Mouse (Mus musculus): ENCODE measurements around the gene Pianp. TPM values are rescaled to one million over a fixed set of nuclear protein-coding genes. Genes with fewer than 3 reads are reported as not detected.

Gene Pianp
- polyA plus RNA-seq, 1 experiment from 2014 or later = 1.6 TPM

DNA sequence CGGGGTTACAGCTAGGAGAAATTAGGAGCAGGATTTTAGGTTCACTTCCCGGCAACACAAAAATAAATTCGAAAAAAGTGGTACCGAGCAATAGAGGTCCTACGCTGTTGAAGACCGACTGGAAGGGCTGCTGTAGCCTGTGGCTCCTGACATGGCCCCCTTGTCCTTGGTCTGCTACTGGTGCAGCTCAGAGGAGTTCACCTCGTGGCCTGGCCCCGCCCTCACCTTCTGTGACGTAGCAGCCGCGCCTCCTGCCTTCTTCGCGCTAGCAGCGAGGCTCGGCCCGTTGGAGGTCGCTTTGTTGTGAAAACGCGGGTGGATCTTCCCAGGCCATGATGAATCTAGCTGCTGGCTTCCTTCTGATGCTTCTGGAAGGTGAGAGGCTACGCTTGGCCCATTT is 53.2 kb downstream of the Pianp start, which contains the start of gene Acrbp:
TSS of gene Acrbp (plus strand) at position 12 of the 400 bp plus-strand sequence.
- no peak for ATAC-seq (ENCODE audit: low FRiP score)

DNA sequence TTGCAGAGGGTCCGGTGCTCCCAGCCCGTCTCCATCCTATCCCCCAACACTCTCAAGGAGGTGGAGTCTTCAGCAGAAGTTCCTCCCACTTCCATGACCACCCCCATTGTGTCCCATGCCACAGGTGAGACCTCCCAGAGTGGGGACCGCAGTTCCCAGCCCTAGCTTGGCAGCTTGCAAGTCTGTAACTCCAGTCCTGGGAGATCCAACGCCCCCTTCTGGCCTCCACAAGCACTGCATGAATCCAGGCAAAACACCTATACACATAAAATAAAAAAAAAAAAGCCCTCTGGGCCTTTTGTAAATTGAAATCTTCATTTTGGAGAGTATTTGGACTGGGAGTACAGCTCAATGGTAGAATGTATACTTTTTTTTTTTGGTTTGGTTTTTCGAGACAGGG is 54.7 kb downstream of the Pianp start:
- Histone ChIP-seq H3K4me3 (ENCODE audit: low read depth, low read length) (no peak overlapping the region), H3K9me3 (ENCODE audit: control insufficient read depth, low read length) (no peaks in the 10 kb centered on the region), H3K36me3 (ENCODE audit: control insufficient read depth, insufficient read depth, low read length) (peaks cover 18% of the 10 kb centered on the region; the same call in 1 of the 2 replicates), H3K4me1 (replicated peaks; ENCODE audit: control insufficient read depth, insufficient read depth, low read length) (no peaks in the 10 kb centered on the region), H3K27me3 (ENCODE audit: control insufficient read depth, insufficient read depth, low read length) (no peaks in the 10 kb centered on the region), H3K27ac (ENCODE audit: low read depth, low read length) (no peak overlapping the region), H3K9ac (ENCODE audit: low read depth, low read length) (no peak overlapping the region), H3K4me2 (replicated peaks; ENCODE audit: low read depth, low read length) (no peak overlapping the region)
- ATAC-seq (ENCODE audit: low FRiP score) (no peak), DNase-seq (ENCODE audit: low spot score) (peak; percentile 38)
- 74% methylated on average over 5 of the region's 5 CpGs for WGBS

More for the DNA sequence above, 53.2 kb downstream of the Pianp start, which contains the start of gene Acrbp:
- H3K4me2 ChIP-seq (replicated peaks; ENCODE audit: low read depth, low read length) = no peak within 1 kb of the TSS
- no peak for DNase-seq (ENCODE audit: low spot score)
- H3K4me3 ChIP-seq (ENCODE audit: low read depth, low read length) = no peak within 1 kb of the TSS
- peaks cover 18% of the 10 kb centered on the region for H3K36me3 ChIP-seq (ENCODE audit: control insufficient read depth, insufficient read depth, low read length)
- no peak within 1 kb of the TSS for H3K27ac ChIP-seq (ENCODE audit: low read depth, low read length)
- no peaks in the 10 kb centered on the region for H3K4me1 ChIP-seq (replicated peaks; ENCODE audit: control insufficient read depth, insufficient read depth, low read length)
- no peaks in the 10 kb centered on the region for H3K27me3 ChIP-seq (ENCODE audit: control insufficient read depth, insufficient read depth, low read length)
- WGBS = 39% methylated on average over 20 of the region's 20 CpGs
- no peak within 1 kb of the TSS for H3K9ac ChIP-seq (ENCODE audit: low read depth, low read length)
- H3K9me3 ChIP-seq (ENCODE audit: control insufficient read depth, low read length) = no peaks in the 10 kb centered on the region

Other genes starting within 250 kb of the Pianp start
- not detected in 2 replicates for gene Gm45234, start 240.7 kb upstream of the Pianp start, polyA plus RNA-seq (2014; fragmentation: Nextera tagmentation; extraction: Ambion mirVana)
- gene Atn1, start 240.2 kb upstream of the Pianp start, polyA plus RNA-seq (2014; fragmentation: Nextera tagmentation; extraction: Ambion mirVana) = 9.2 and 12.7 TPM in 2 replicates
- gene Eno2, start 227.0 kb upstream of the Pianp start, polyA plus RNA-seq (2014; fragmentation: Nextera tagmentation; extraction: Ambion mirVana) = 5.9 and 7.1 TPM in 2 replicates
- 4.1 and 4.7 TPM in 2 replicates for gene Lrrc23, start 217.0 kb upstream of the Pianp start, polyA plus RNA-seq (2014; fragmentation: Nextera tagmentation; extraction: Ambion mirVana)
- 4.8 and 6.7 TPM in 2 replicates for gene Spsb2, start 188.0 kb upstream of the Pianp start, polyA plus RNA-seq (2014; fragmentation: Nextera tagmentation; extraction: Ambion mirVana)
- gene Tpi1, start 182.4 kb upstream of the Pianp start, polyA plus RNA-seq (2014; fragmentation: Nextera tagmentation; extraction: Ambion mirVana) = 618 and 653 TPM in 2 replicates
- 127 and 134 TPM in 2 replicates for gene Usp5, start 167.2 kb upstream of the Pianp start, polyA plus RNA-seq (2014; fragmentation: Nextera tagmentation; extraction: Ambion mirVana)
- 185 and 193 TPM in 2 replicates for gene Cdca3, start 167.1 kb upstream of the Pianp start, polyA plus RNA-seq (2014; fragmentation: Nextera tagmentation; extraction: Ambion mirVana)
- gene Gnb3, start 156.4 kb upstream of the Pianp start, polyA plus RNA-seq (2014; fragmentation: Nextera tagmentation; extraction: Ambion mirVana) = 0.22 and 0.64 TPM in 2 replicates
- 12.1 and 14.7 TPM in 2 replicates for gene P3h3, start 138.9 kb upstream of the Pianp start, polyA plus RNA-seq (2014; fragmentation: Nextera tagmentation; extraction: Ambion mirVana)
- gene Gpr162, start 132.7 kb upstream of the Pianp start, polyA plus RNA-seq (2014; fragmentation: Nextera tagmentation; extraction: Ambion mirVana) = 1.9 and 2.3 TPM in 2 replicates
- gene Cd4, start 108.5 kb upstream of the Pianp start, polyA plus RNA-seq (2014; fragmentation: Nextera tagmentation; extraction: Ambion mirVana) = 0.19 TPM in 1 of 2 replicates, not detected in the other
- gene Lag3, start 85.0 kb upstream of the Pianp start, polyA plus RNA-seq (2014; fragmentation: Nextera tagmentation; extraction: Ambion mirVana) = 1.2 and 2.5 TPM in 2 replicates
- 321 and 337 TPM in 2 replicates for gene Ptms, start 76.6 kb upstream of the Pianp start, polyA plus RNA-seq (2014; fragmentation: Nextera tagmentation; extraction: Ambion mirVana)
- 443 and 465 TPM in 2 replicates for gene Mlf2, start 65.3 kb upstream of the Pianp start, polyA plus RNA-seq (2014; fragmentation: Nextera tagmentation; extraction: Ambion mirVana)
- 94.3 and 99.7 TPM in 2 replicates for gene Cops7a, start 31.2 kb upstream of the Pianp start, polyA plus RNA-seq (2014; fragmentation: Nextera tagmentation; extraction: Ambion mirVana)
- 8.7 and 16.5 TPM in 2 replicates for gene Zfp384, start 12.5 kb downstream of the Pianp start, polyA plus RNA-seq (2014; fragmentation: Nextera tagmentation; extraction: Ambion mirVana)
- 120 and 133 TPM in 2 replicates for gene Ing4, start 43.1 kb downstream of the Pianp start, polyA plus RNA-seq (2014; fragmentation: Nextera tagmentation; extraction: Ambion mirVana)
- 10.7 and 12.2 TPM in 2 replicates for gene Acrbp, start 53.0 kb downstream of the Pianp start, polyA plus RNA-seq (2014; fragmentation: Nextera tagmentation; extraction: Ambion mirVana)
- 0.21 TPM in 1 of 2 replicates, not detected in the other for gene Lpar5, start 71.2 kb downstream of the Pianp start, polyA plus RNA-seq (2014; fragmentation: Nextera tagmentation; extraction: Ambion mirVana)
- 105 and 130 TPM in 2 replicates for gene Chd4, start 99.3 kb downstream of the Pianp start, polyA plus RNA-seq (2014; fragmentation: Nextera tagmentation; extraction: Ambion mirVana)
- gene Nop2, start 135.2 kb downstream of the Pianp start, polyA plus RNA-seq (2014; fragmentation: Nextera tagmentation; extraction: Ambion mirVana) = 45.3 and 58.8 TPM in 2 replicates
- 10.3 and 10.4 TPM in 2 replicates for gene Iffo1, start 148.5 kb downstream of the Pianp start, polyA plus RNA-seq (2014; fragmentation: Nextera tagmentation; extraction: Ambion mirVana)
- gene Gapdh, start 169.8 kb downstream of the Pianp start, polyA plus RNA-seq (2014; fragmentation: Nextera tagmentation; extraction: Ambion mirVana) = 2,070 and 2,095 TPM in 2 replicates
- gene Ncapd2, start 195.0 kb downstream of the Pianp start, polyA plus RNA-seq (2014; fragmentation: Nextera tagmentation; extraction: Ambion mirVana) = 109 and 110 TPM in 2 replicates
- gene Mrpl51, start 195.1 kb downstream of the Pianp start, polyA plus RNA-seq (2014; fragmentation: Nextera tagmentation; extraction: Ambion mirVana) = 184 and 189 TPM in 2 replicates
- 1.7 and 2.3 TPM in 2 replicates for gene Vamp1, start 218.9 kb downstream of the Pianp start, polyA plus RNA-seq (2014; fragmentation: Nextera tagmentation; extraction: Ambion mirVana)
- 1.0 and 2.2 TPM in 2 replicates for gene Tapbpl, start 235.2 kb downstream of the Pianp start, polyA plus RNA-seq (2014; fragmentation: Nextera tagmentation; extraction: Ambion mirVana)
- gene Cd27, start 240.3 kb downstream of the Pianp start, polyA plus RNA-seq (2014; fragmentation: Nextera tagmentation; extraction: Ambion mirVana) = 0.52 and 1.2 TPM in 2 replicates